Mouse (Mus musculus) heart, adult 10 weeks (tissue): Measurements from ENCODE around the gene Taok2. TPM values are rescaled to one million over a fixed set of nuclear protein-coding genes. Genes with fewer than 3 reads are reported as not detected.

Experiments used
- polyA plus RNA-seq: library from polyadenylated mRNA; stranded (reverse); fragments of 350-450 nt; fragmentation: Illumina TruSeq; extraction: RNeasy Lipid Tissue Mini Kit (QIAGEN cat#74804); gene quantifications from one replicate; pipeline ENCODE4 v1.2.3, GENCODE M21; 2014; ENCODE audit warnings: low read depth, low replicate concordance

Taok2 gene
- 41.9 TPM for polyA plus RNA-seq

GRCm38 (mm10) chr7:126884286-126885164, at the start of gene Taok2:
Gene Taok2 (minus strand): TSS chr7:126884703.

DNA sequence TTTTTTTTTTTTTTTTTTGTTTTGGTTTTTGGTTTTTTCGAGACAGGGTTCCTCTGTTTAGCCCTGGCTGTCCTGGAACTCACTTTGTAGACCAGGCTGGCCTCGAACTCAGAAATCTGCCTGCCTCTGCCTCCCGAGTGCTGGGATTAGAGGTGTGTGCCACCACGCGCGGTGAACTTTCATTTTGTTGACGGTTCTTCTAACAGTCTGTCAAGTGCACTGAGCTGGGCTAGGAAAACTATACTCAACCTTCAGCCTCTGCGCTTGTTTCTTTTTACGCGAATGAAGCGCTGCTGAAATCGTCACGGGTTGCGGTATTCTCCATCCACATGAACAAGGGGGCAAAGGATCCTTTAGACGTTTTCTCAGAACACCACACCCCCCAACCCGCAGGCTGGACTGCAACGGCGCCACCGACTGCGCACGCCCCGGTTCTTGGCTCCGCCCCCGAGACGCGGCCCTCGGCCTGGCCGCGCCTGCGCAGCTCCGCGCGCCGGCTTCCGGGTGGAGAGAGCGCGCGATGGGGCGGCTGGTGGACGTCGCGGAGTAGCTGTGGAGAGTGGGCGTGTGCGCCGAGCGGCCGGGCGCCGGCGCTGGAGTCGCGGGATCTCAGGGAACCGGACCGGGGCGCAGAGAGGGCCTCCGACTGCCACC, 44.0 kb upstream of the Taok2 start, which contains the start of gene Kctd13:
Gene Kctd13, plus strand, starts transcription at position 496 of the 654 bp plus-strand sequence.

DNA sequence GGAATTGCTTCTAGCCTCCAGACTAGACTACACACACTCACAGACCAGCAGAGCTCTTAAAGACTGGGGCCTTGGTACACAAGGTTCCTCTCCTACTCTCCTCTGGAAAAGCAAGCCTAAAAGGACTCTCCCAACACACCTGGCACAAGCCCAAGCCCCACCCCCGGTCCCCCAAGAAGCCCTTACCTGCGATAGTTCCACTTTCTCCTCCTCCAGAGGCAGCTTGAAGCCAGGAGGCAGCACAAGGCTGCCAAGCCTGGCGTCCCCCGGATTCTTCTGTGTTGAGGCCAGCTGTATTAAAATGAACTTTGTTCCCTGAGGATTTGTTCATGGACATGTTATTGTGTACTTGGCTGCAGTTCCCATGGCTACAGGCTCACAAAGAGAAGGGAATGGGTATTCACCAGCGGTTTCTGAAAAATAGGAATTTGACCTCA, 38.1 kb upstream of the Taok2 start, which contains the start of gene Tmem219:
Gene Tmem219, minus strand, starts transcription at position 294 of the 437 bp plus-strand sequence.

GRCm38 (mm10) chr7:126862147-126862784, 22.2 kb downstream of the Taok2 start, which contains the start of gene Ino80e:
Gene Ino80e (minus strand): TSS chr7:126862377.

DNA sequence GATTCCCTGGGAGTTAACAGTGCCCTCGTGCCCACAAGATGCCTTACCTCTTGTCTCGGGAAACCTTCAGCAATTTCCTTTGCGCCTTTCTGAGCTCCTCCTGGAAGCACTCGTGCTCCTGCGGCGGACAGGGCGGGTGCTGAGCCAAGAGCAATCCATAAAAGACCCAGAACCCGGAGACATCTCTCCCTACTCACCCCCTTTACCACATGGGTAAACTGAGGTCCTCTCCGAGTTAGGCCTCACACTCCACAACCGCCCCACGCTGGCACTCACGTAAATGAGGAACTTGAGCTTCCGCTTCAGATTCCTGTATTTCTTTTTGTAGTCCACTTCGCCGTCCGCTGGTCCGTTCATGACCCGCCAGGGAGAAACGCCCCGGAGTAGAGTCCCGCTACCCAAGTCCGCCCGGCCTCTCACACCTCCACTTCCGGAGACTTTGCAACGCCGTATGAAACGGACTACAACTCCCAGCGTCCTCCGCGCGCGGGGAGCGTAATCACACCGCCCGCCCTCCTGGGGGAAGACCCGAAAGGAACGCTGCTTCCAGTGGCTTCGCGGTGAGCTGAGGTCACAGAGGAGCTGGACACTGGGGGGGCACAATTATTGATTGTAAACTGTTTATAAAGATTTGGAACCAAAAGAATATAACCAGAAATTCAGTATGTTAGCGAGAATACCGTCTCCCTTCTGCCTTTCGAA, 22.9 kb downstream of the Taok2 start, which contains the start of gene Hirip3:
Gene Hirip3, plus strand, starts transcription at position 544 of the 702 bp plus-strand sequence.

GRCm38 (mm10) chr7:126847116-126847420, 37.4 kb downstream of the Taok2 start, which contains the start of gene Doc2a:
Gene Doc2a (plus strand): TSS chr7:126847416.

DNA sequence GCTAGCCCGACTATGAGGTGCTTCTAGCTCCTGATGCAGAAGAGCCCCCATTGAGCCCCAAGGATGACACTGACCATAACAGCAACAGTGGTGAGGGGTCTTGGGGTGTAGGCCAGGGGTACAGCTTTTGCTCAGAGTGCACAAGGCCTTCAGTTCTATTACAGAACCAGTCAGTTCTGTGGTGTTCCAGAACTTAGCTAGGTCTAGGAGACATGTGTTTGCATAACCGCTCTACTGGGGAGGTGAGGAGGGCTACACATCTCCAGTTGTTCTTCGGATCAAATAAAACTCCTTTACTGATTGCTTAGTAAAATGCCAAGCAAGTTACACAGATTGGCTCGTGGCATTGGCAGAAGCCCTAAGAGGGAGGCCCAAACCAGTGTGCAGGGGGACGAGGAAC, 53.0 kb downstream of the Taok2 start, which contains the start of gene 4930451I11Rik:
Gene 4930451I11Rik, minus strand, starts transcription at position 101 of the 400 bp plus-strand sequence.

Other genes with a start within 250 kb of the Taok2 start
- gene Sgf29, start 235.4 kb downstream of the Taok2 start, polyA plus RNA-seq: 17.1 TPM
- 66.1 TPM for gene Sult1a1, start 208.3 kb downstream of the Taok2 start, polyA plus RNA-seq
- gene Bola2, start 189.3 kb downstream of the Taok2 start, polyA plus RNA-seq: 24.6 TPM
- 4.7 TPM for gene Slx1b, start 188.9 kb downstream of the Taok2 start, polyA plus RNA-seq
- gene Coro1a, start 176.9 kb downstream of the Taok2 start, polyA plus RNA-seq: 8.3 TPM
- gene Mapk3, start 125.1 kb downstream of the Taok2 start, polyA plus RNA-seq: 60.7 TPM
- 3.2 TPM for gene Gdpd3, start 118.4 kb downstream of the Taok2 start, polyA plus RNA-seq
- 118 TPM for gene Ypel3, start 107.7 kb downstream of the Taok2 start, polyA plus RNA-seq
- 1.6 TPM for gene Tbx6, start 103.2 kb downstream of the Taok2 start, polyA plus RNA-seq
- 43.4 TPM for gene Ppp4c, start 92.2 kb downstream of the Taok2 start, polyA plus RNA-seq
- 7.6 TPM for gene Fam57b, start 87.0 kb downstream of the Taok2 start, polyA plus RNA-seq
- gene 4930451I11Rik, start 53.1 kb downstream of the Taok2 start, polyA plus RNA-seq: not detected
- gene Doc2a, start 37.3 kb downstream of the Taok2 start, polyA plus RNA-seq: not detected
- gene Hirip3, start 22.7 kb downstream of the Taok2 start, polyA plus RNA-seq: 22.7 TPM
- gene Ino80e, start 22.3 kb downstream of the Taok2 start, polyA plus RNA-seq: 18.7 TPM
- 19.1 TPM for gene Tmem219, start 38.2 kb upstream of the Taok2 start, polyA plus RNA-seq
- gene Kctd13, start 44.2 kb upstream of the Taok2 start, polyA plus RNA-seq: 7.8 TPM
- gene Asphd1, start 64.9 kb upstream of the Taok2 start, polyA plus RNA-seq: not detected
- 1.6 TPM for gene Sez6l2, start 65.9 kb upstream of the Taok2 start, polyA plus RNA-seq
- gene Cdipt, start 91.2 kb upstream of the Taok2 start, polyA plus RNA-seq: 48.9 TPM
- gene Cdiptos, start 91.4 kb upstream of the Taok2 start, polyA plus RNA-seq: 0.63 TPM
- gene Mvp, start 129.9 kb upstream of the Taok2 start, polyA plus RNA-seq: 38.1 TPM
- gene Pagr1b, start 131.8 kb upstream of the Taok2 start, polyA plus RNA-seq: 0.86 TPM
- not detected for gene Pagr1a, start 132.6 kb upstream of the Taok2 start, polyA plus RNA-seq
- 35.1 TPM for gene Gm42742, start 136.4 kb upstream of the Taok2 start, polyA plus RNA-seq
- gene Prrt2, start 136.5 kb upstream of the Taok2 start, polyA plus RNA-seq: 2.0 TPM
- gene Maz, start 142.3 kb upstream of the Taok2 start, polyA plus RNA-seq: 59.5 TPM
- gene Kif22, start 157.8 kb upstream of the Taok2 start, polyA plus RNA-seq: 0.24 TPM
- gene Zg16, start 202.6 kb upstream of the Taok2 start, polyA plus RNA-seq: not detected
- gene AI467606, start 206.7 kb upstream of the Taok2 start, polyA plus RNA-seq: 2.1 TPM
- not detected for gene Qprt, start 237.5 kb upstream of the Taok2 start, polyA plus RNA-seq